Mouse (Mus musculus) embryonic facial prominence, embryonic 13.5 days (tissue): ENCODE data around the gene Malsu1. TPM values are rescaled to one million over a fixed set of nuclear protein-coding genes. Genes with fewer than 3 reads are reported as not detected.

Experiments used
- ATAC-seq: fragments of 200-750 bp; cut with Nextera tagmentation; 2 replicates; pipeline ENCODE4 v1.8.0; 2017; ENCODE audit warnings: low read depth; ENCODE audit not compliant: insufficient number of reproducible peaks, insufficient read depth, low FRiP score, low TSS enrichment
- H3K27ac ChIP-seq: fragments of 300-500 bp; sonication (generic); 2 replicates; pipeline ENCODE4 v1.5.1; 2015; ENCODE audit warnings: moderate library complexity, mild to moderate bottlenecking, inconsistent platforms
- H3K27me3 ChIP-seq: fragments of 300-500 bp; sonication (generic); 2 replicates; pipeline ENCODE4 v1.6.1; 2015; ENCODE audit warnings: mild to moderate bottlenecking, inconsistent platforms
- H3K36me3 ChIP-seq: fragments of 300-500 bp; sonication (generic); 2 replicates; pipeline ENCODE4 v1.6.1; 2015; ENCODE audit warnings: mild to moderate bottlenecking, inconsistent platforms
- H3K4me1 ChIP-seq: fragments of 300-500 bp; sonication (generic); 2 replicates; pipeline ENCODE4 v1.6.1; 2015; ENCODE audit warnings: inconsistent platforms
- H3K4me2 ChIP-seq: fragments of 300-500 bp; sonication (generic); 2 replicates; pipeline ENCODE4 v1.6.1; 2015; ENCODE audit warnings: moderate library complexity, mild to moderate bottlenecking, inconsistent platforms
- H3K4me3 ChIP-seq: fragments of 300-500 bp; sonication (generic); 2 replicates; pipeline ENCODE4 v1.5.1; 2015; ENCODE audit warnings: mild to moderate bottlenecking, inconsistent platforms
- H3K9ac ChIP-seq: fragments of 300-500 bp; sonication (generic); 2 replicates; pipeline ENCODE4 v1.6.1; 2015; ENCODE audit warnings: mild to moderate bottlenecking, inconsistent platforms
- H3K9me3 ChIP-seq: fragments of 300-500 bp; sonication (generic); 2 replicates; pipeline ENCODE4 v1.6.1; 2016; ENCODE audit warnings: inconsistent platforms
- WGBS: fragments of 180-500 bp; shearing (Covaris S2); methylation state at CpG from one replicate; pipeline ENCODE4 v1.1.7; 2015; ENCODE audit warnings: mixed read lengths; 5-methylcytosine and 5-hydroxymethylcytosine counted together
- polyA plus RNA-seq: library from polyadenylated mRNA; unstranded; fragments of >200 nt; fragmentation: Nextera tagmentation; extraction: Ambion mirVana; gene quantifications from 2 replicates; pipeline ENCODE4 v1.2.1, GENCODE M21; 2015

Malsu1 gene
- polyA plus RNA-seq, 1 experiment from 2014 or later, result 83.8 TPM

DNA sequence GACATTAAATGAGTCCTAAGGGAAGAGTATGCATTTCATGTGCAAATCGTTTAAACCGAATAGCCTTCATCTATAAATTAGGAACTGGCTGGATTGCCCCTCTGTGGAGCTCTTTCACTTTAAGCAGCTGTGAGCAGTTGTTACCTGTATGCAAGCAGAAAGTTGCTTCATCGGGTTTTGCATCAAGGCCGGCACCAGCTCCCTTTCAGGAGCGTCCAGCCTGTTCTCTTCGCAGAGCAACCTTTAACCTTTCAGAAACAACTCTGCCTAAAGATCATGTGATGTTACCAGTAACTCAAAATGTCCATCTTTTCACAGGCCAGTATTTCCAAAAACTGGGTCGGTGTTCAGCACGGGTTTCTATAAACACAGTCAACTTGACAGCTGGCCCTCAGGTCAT, 26.6 kb upstream of the Malsu1 start:
- ATAC-seq, result no peak
- H3K27ac ChIP-seq, result no peak overlapping the region
- H3K27me3 ChIP-seq, result peaks cover 5% of the 10 kb centered on the region
- WGBS, result 71% methylated on average over 8 of the region's 8 CpGs
- no peak overlapping the region for H3K4me2 ChIP-seq
- H3K4me3 ChIP-seq, result no peak overlapping the region
- no peaks in the 10 kb centered on the region for H3K36me3 ChIP-seq
- no peaks in the 10 kb centered on the region for H3K9me3 ChIP-seq
- H3K4me1 ChIP-seq, result no peaks in the 10 kb centered on the region
- H3K9ac ChIP-seq, result no peak overlapping the region

DNA sequence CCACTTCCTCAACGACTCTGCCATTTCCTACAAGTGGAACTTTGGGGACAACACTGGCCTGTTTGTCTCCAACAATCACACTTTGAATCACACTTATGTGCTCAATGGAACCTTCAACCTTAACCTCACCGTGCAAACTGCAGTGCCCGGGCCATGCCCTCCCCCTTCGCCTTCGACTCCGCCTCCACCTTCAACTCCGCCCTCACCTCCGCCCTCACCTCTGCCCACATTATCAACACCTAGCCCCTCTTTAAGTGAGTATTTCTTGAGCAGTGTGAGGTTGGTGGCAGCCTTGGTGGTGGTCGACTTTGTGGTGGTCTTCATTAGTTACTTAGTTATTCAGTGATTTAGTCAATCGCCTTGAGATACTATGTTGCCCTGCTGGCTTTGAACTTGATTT, 25.7 kb upstream of the Malsu1 start:
- H3K27ac ChIP-seq, result no peak overlapping the region
- H3K9me3 ChIP-seq, result no peaks in the 10 kb centered on the region
- no peak overlapping the region for H3K4me3 ChIP-seq
- H3K4me1 ChIP-seq, result no peaks in the 10 kb centered on the region
- no peak for ATAC-seq
- H3K36me3 ChIP-seq, result no peaks in the 10 kb centered on the region
- H3K9ac ChIP-seq, result no peak overlapping the region
- H3K4me2 ChIP-seq, result no peak overlapping the region
- 72% methylated on average over 10 of the region's 10 CpGs for WGBS
- peaks cover 6% of the 10 kb centered on the region for H3K27me3 ChIP-seq

- H3K27me3 ChIP-seq, result peaks cover 6% of the 10 kb centered on the region
- H3K9ac ChIP-seq, result no peak overlapping the region
- no peaks in the 10 kb centered on the region for H3K9me3 ChIP-seq
- ATAC-seq, result no peak
- no peak overlapping the region for H3K27ac ChIP-seq
- no peaks in the 10 kb centered on the region for H3K36me3 ChIP-seq
- 86% methylated on average over 10 of the region's 10 CpGs for WGBS
- no peak overlapping the region for H3K4me3 ChIP-seq
- H3K4me1 ChIP-seq, result no peaks in the 10 kb centered on the region; the same call in 1 of the 2 replicates
- H3K4me2 ChIP-seq, result no peak overlapping the region
Measured at GRCm38 (mm10) chr6:49048395-49048794, 25.2 kb upstream of the Malsu1 start.

- WGBS, result 68% methylated on average over 11 of the region's 11 CpGs
- H3K4me1 ChIP-seq, result peaks cover 5% of the 10 kb centered on the region
- H3K9ac ChIP-seq, result no peak overlapping the region
- no peaks in the 10 kb centered on the region for H3K36me3 ChIP-seq
- H3K27me3 ChIP-seq, result peaks cover 6% of the 10 kb centered on the region
- ATAC-seq, result no peak
- no peaks in the 10 kb centered on the region for H3K9me3 ChIP-seq
- no peak overlapping the region for H3K27ac ChIP-seq
- no peak overlapping the region for H3K4me3 ChIP-seq
- H3K4me2 ChIP-seq, result no peak overlapping the region
Measured at GRCm38 (mm10) chr6:49050677-49051410, 22.8 kb upstream of the Malsu1 start.

DNA sequence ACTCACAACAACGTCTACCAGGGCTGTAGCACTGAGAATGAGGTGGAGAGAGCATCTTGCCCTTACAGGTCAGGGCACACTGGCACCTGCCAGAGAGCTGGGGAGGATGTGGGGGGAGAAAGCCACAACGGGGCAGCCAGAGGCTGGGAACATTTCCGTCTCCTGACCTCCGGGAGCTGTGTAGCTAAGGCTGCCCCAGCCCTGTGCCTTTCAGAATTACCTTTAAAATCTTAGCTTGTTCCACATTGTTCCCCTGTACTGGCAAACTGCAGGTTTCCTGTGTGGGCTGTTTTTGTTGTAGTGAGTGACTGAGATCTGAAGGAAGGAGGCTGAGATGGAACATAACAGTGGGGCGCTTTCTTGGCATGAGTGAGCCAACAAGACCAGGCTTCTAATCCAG, 21.4 kb upstream of the Malsu1 start:
- peaks cover 5% of the 10 kb centered on the region for H3K4me1 ChIP-seq
- no peak overlapping the region for H3K4me3 ChIP-seq
- H3K36me3 ChIP-seq, result no peaks in the 10 kb centered on the region
- no peak overlapping the region for H3K4me2 ChIP-seq
- H3K27ac ChIP-seq, result no peak overlapping the region
- H3K9me3 ChIP-seq, result no peaks in the 10 kb centered on the region
- no peak for ATAC-seq
- H3K9ac ChIP-seq, result no peak overlapping the region
- WGBS, result 73% methylated on average over 5 of the region's 5 CpGs
- H3K27me3 ChIP-seq, result peaks cover 6% of the 10 kb centered on the region

DNA sequence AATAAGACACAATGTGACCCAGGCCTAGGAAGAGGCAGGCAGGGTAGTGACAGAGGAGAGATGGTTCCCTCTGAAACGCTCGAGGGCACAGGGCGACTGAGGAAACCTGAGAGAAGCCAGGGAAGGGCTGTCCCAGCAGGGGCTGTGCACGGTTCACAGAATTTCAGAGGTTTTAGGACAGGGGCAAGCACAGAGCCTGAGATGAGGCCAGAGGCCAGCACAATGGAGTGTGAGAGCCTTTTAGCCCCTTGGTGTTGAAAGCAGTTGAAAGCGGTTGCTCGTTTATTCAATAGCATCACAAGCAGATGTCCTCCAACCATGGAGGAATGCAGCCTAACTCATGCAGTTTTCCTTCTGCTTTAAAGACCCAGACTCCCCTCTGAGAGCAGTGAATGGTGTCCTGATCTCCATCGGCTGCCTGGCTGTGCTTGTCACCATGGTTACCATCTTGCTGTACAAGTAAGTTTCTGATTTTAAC, 18.3 kb upstream of the Malsu1 start:
- Histone ChIP-seq H3K4me3 (no peak overlapping the region), H3K9me3 (no peaks in the 10 kb centered on the region)
- 15% methylated on average over 7 of the region's 7 CpGs for WGBS

GRCm38 (mm10) chr6:49056009-49056408, 17.6 kb upstream of the Malsu1 start:
- H3K4me2 ChIP-seq, result no peak overlapping the region
- 81% methylated on average over 9 of the region's 9 CpGs for WGBS
- no peak overlapping the region for H3K27ac ChIP-seq
- H3K9me3 ChIP-seq, result no peaks in the 10 kb centered on the region
- H3K36me3 ChIP-seq, result no peaks in the 10 kb centered on the region
- no peak overlapping the region for H3K9ac ChIP-seq
- H3K27me3 ChIP-seq, result peaks cover 6% of the 10 kb centered on the region
- ATAC-seq, result no peak
- H3K4me3 ChIP-seq, result no peak overlapping the region
- H3K4me1 ChIP-seq, result peaks cover 5% of the 10 kb centered on the region

More for the DNA sequence above, 18.3 kb upstream of the Malsu1 start:
- Histone ChIP-seq H3K9ac (0 out of 2 replicates have a peak overlapping the region, but pooled peaks have one; percentile 49), H3K36me3 (no peaks in the 10 kb centered on the region), H3K4me1 (peaks cover 5% of the 10 kb centered on the region), H3K27me3 (peaks cover 6% of the 10 kb centered on the region), H3K4me2 (no peak overlapping the region), H3K27ac (no peak overlapping the region)
- ATAC-seq, result no peak

DNA sequence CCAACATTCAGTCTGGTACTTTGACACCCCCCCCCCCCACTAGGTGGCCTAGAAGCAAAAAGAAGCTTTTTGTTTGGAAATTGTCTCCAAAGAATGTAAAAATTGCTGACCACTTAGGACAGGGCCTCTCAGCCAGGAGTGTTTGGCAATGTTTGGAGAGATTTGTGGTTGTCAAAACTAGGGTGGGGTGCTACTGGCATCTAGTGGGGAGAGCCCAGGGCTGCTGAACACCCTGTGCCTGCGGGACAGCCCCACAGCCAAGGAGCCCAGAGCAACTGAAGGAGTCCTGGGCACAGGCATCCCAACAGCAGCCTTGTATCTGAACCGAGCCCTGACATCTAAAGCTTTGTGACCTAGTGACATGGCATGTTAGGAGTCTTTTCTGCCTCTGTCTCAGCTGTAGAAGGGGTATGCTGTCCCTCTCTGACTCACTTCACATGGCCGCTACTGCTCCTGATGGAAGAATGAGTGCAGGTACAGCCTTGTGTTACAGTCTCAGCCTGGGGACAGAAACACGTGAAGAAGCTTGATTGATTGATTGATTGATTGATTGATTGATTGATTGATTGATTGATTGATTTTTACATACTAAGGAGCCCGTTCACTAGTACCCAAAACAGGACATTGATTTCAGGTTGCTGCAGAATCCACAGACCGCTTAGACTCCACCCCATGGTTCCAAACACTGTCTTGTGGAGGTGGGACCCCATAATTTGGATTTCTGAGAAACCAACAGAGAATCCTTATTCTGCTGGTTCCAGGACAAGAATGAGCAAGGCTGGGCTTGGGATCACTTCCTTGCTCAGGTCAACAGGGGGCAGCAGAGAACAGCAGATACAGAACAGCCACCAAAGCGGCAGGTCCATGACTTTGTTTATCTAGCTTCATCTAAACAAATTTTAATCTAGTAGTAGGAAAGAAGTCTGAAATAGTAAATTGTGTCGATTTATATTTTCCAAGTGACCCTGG, 16.3 kb upstream of the Malsu1 start:
- H3K27ac ChIP-seq, result no peak overlapping the region
- no peaks in the 10 kb centered on the region for H3K9me3 ChIP-seq
- no peak for ATAC-seq
- H3K4me1 ChIP-seq, result peaks cover 5% of the 10 kb centered on the region
- H3K36me3 ChIP-seq, result no peaks in the 10 kb centered on the region
- H3K4me3 ChIP-seq, result no peak overlapping the region
- WGBS, result 37% methylated on average over 8 of the region's 8 CpGs
- H3K9ac ChIP-seq, result no peak overlapping the region
- H3K27me3 ChIP-seq, result no peaks in the 10 kb centered on the region
- H3K4me2 ChIP-seq, result no peak overlapping the region

GRCm38 (mm10) chr6:49068361-49068760, 5.2 kb upstream of the Malsu1 start:
- WGBS, result 34% methylated on average over 4 of the region's 4 CpGs

DNA sequence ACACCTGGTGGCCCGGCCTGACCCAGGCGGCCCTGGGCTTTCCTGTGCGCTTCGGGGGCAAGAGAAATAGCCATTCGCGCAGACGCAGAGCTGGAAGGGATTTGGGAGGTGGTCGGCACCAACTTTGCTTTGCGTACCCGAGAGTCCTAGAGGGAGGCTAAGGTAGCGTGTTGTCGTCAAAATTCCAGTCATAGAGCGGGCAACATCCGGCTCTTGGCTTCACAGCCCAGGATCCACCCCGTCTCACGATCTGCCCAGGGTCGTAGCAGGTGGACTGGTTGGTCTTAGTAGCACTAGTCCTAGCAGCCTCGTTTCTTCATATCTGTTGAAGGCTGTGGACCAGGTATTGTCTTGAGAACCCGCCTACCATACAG, 509 bp downstream of the Malsu1 start:
- Histone ChIP-seq H3K36me3 (0 out of 2 replicates have a peak, but pooled peaks cover 4% of the 10 kb centered on the region), H3K4me2 (peak overlapping the region; percentile 89), H3K9me3 (no peaks in the 10 kb centered on the region), H3K4me1 (peaks cover 16% of the 10 kb centered on the region), H3K27ac (peak overlapping the region; percentile 78), H3K9ac (peak overlapping the region; percentile 97), H3K27me3 (no peaks in the 10 kb centered on the region), H3K4me3 (peak overlapping the region; percentile 100)
- WGBS, result under 1% methylated on average over 19 of the region's 19 CpGs
- peak; percentile 63 for ATAC-seq

More at GRCm38 (mm10) chr6:49068361-49068760, 5.2 kb upstream of the Malsu1 start:
- no peak overlapping the region for H3K27ac ChIP-seq
- H3K4me3 ChIP-seq, result no peak overlapping the region
- 0 out of 2 replicates have a peak, but pooled peaks cover 3% of the 10 kb centered on the region for H3K4me1 ChIP-seq
- no peak overlapping the region for H3K9ac ChIP-seq
- H3K9me3 ChIP-seq, result no peaks in the 10 kb centered on the region
- no peak for ATAC-seq
- no peaks in the 10 kb centered on the region for H3K27me3 ChIP-seq
- H3K36me3 ChIP-seq, result no peaks in the 10 kb centered on the region
- H3K4me2 ChIP-seq, result no peak overlapping the region

GRCm38 (mm10) chr6:49077894-49078293, 4.3 kb downstream of the Malsu1 start:
- Histone ChIP-seq H3K36me3 (0 out of 2 replicates have a peak, but pooled peaks cover 4% of the 10 kb centered on the region), H3K9me3 (no peaks in the 10 kb centered on the region), H3K4me3 (no peak overlapping the region), H3K27me3 (no peaks in the 10 kb centered on the region), H3K9ac (no peak overlapping the region), H3K27ac (no peak overlapping the region), H3K4me2 (no peak overlapping the region), H3K4me1 (peaks cover 16% of the 10 kb centered on the region)
- 87% methylated on average over 2 of the region's 2 CpGs for WGBS
- ATAC-seq, result no peak
